8 mouse cellular contexts compared by ENCODE assay signal in genomic region chr11:54144886-54145285, GRCm38 (mm10). TPM values are rescaled to one million over a fixed set of nuclear protein-coding genes. Genes with fewer than 3 reads are reported as not detected.
DNase-seq lines count a peak whose midpoint lies in the region; ATAC-seq and TF ChIP-seq lines count a peak whose summit lies in the region.

No protein-coding gene starts in this region.

- no peaks in the 10 kb centered on the region for H3K27me3 ChIP-seq in neural tube, embryonic 15.5 days (replicated peaks)
- H3K27me3 ChIP-seq in embryonic facial prominence, embryonic 10.5 days (replicated peaks; ENCODE audit: low read depth, poor library complexity, severe bottlenecking), result no peaks in the 10 kb centered on the region
- no peaks in the 10 kb centered on the region for H3K27me3 ChIP-seq in hindbrain, postnatal 0 days (ENCODE audit: insufficient read depth, low read length)
- no peaks in the 10 kb centered on the region for H3K27me3 ChIP-seq in limb, embryonic 11.5 days (ENCODE audit: control insufficient read depth, insufficient read depth, low read length)

- H3K36me3 ChIP-seq in neural tube, embryonic 15.5 days, result no peaks in the 10 kb centered on the region
- no peaks in the 10 kb centered on the region for H3K36me3 ChIP-seq in embryonic facial prominence, embryonic 10.5 days (replicated peaks)
- no peaks in the 10 kb centered on the region for H3K36me3 ChIP-seq in hindbrain, postnatal 0 days (ENCODE audit: insufficient read depth, low read length)
- no peaks in the 10 kb centered on the region for H3K36me3 ChIP-seq in limb, embryonic 11.5 days (ENCODE audit: control insufficient read depth, insufficient read depth, low read length)

- ATAC-seq in neural tube, embryonic 15.5 days (ENCODE audit: low FRiP score), result no peak
- ATAC-seq in hindbrain, postnatal 0 days, result 0 out of 2 replicates have a peak, but pooled peaks have one; percentile 27
- no peak for ATAC-seq in limb, embryonic 11.5 days (ENCODE audit: insufficient number of reproducible peaks, low FRiP score, low TSS enrichment, low read depth)

- DNase-seq in neural tube, embryonic 10.5 days (ENCODE audit: extremely low spot score, low spot score), result peak; percentile 64
- DNase-seq in adrenal gland, adult 2 months, result peak; percentile 68
- DNase-seq in embryonic facial prominence, embryonic 10.5 days (ENCODE audit: low spot score), result peak; percentile 70
- peak; percentile 82 for DNase-seq in hindbrain, postnatal 0 days (ENCODE audit: low spot score)
- peak; percentile 78 for DNase-seq in limb, embryonic 11.5 days (ENCODE audit: low spot score)
- DNase-seq in retina, embryonic 14.5 days (ENCODE audit: low spot score), result peak; percentile 83
- DNase-seq in thymus, postnatal 25 days, result peak; percentile 75

- 32% methylated on average over 3 of the region's 3 CpGs for WGBS in neural tube, embryonic 15.5 days
- WGBS in embryonic facial prominence, embryonic 10.5 days, result 24% methylated on average over 3 of the region's 3 CpGs
- 33% methylated on average over 3 of the region's 3 CpGs for WGBS in hindbrain, postnatal 0 days
- WGBS in limb, embryonic 11.5 days, result 24% methylated on average over 3 of the region's 3 CpGs

- H3K27ac ChIP-seq in neural tube, embryonic 15.5 days (replicated peaks), result no peak overlapping the region
- no peak overlapping the region for H3K27ac ChIP-seq in embryonic facial prominence, embryonic 10.5 days (replicated peaks)
- H3K27ac ChIP-seq in hindbrain, postnatal 0 days, result no peak overlapping the region
- H3K27ac ChIP-seq in limb, embryonic 11.5 days (replicated peaks; ENCODE audit: low read depth, low read length), result no peak overlapping the region

- H3K4me3 ChIP-seq in neural tube, embryonic 15.5 days (replicated peaks), result no peak overlapping the region
- H3K4me3 ChIP-seq in embryonic facial prominence, embryonic 10.5 days, result no peak overlapping the region
- no peak overlapping the region for H3K4me3 ChIP-seq in hindbrain, postnatal 0 days (ENCODE audit: low read length)
- H3K4me3 ChIP-seq in limb, embryonic 11.5 days (ENCODE audit: low read depth, low read length), result no peak overlapping the region

- no peak overlapping the region for H3K4me2 ChIP-seq in neural tube, embryonic 15.5 days
- H3K4me2 ChIP-seq in hindbrain, postnatal 0 days (ENCODE audit: low read depth, low read length), result no peak overlapping the region
- no peak overlapping the region for H3K4me2 ChIP-seq in limb, embryonic 11.5 days (ENCODE audit: low read depth, severe bottlenecking)

- H3K4me1 ChIP-seq in neural tube, embryonic 15.5 days, result no peaks in the 10 kb centered on the region
- H3K4me1 ChIP-seq in embryonic facial prominence, embryonic 10.5 days, result no peaks in the 10 kb centered on the region
- H3K4me1 ChIP-seq in hindbrain, postnatal 0 days (ENCODE audit: insufficient read depth, low read length), result no peaks in the 10 kb centered on the region
- no peaks in the 10 kb centered on the region for H3K4me1 ChIP-seq in limb, embryonic 11.5 days (ENCODE audit: control insufficient read depth, insufficient read depth, low read length)

- no peaks in the 10 kb centered on the region for H3K9me3 ChIP-seq in neural tube, embryonic 15.5 days (replicated peaks)
- H3K9me3 ChIP-seq in embryonic facial prominence, embryonic 10.5 days, result peaks cover 3% of the 10 kb centered on the region; the same call in 1 of the 2 replicates
- no peaks in the 10 kb centered on the region for H3K9me3 ChIP-seq in hindbrain, postnatal 0 days (ENCODE audit: low read length)
- H3K9me3 ChIP-seq in limb, embryonic 11.5 days (ENCODE audit: control insufficient read depth, low read length), result no peaks in the 10 kb centered on the region

- peak; percentile 85 for TF ChIP-seq CTCF in hindbrain, postnatal 0 days (IDR thresholded peaks at IDR 0.05; ENCODE audit: low read depth)

- no peak overlapping the region for H3K9ac ChIP-seq in neural tube, embryonic 15.5 days (replicated peaks)
- no peak overlapping the region for H3K9ac ChIP-seq in hindbrain, postnatal 0 days (replicated peaks; ENCODE audit: low read length)
- H3K9ac ChIP-seq in limb, embryonic 11.5 days (ENCODE audit: low read length), result no peak overlapping the region

RNA-seq across cellular contexts. Expression of gene P4ha2, which starts 45.0 kb away (rescaled TPM):
- polyA plus RNA-seq in neural tube, embryonic 15.5 days (2015; fragmentation: Nextera tagmentation; extraction: Ambion mirVana), result 16.7 and 18.5 TPM in 2 replicates
- total RNA-seq in adrenal gland, adult 2 months (2021), result 10 to 100 TPM; 36.5 to 39.6 TPM
- polyA plus RNA-seq in adrenal gland, adult 2 months (2012; rRNA removed), result 10.9 and 12.1 TPM in 2 replicates
- polyA plus RNA-seq in embryonic facial prominence, embryonic 10.5 days (2016; fragmentation: Nextera tagmentation; extraction: Ambion mirVana), result 36.5 and 36.8 TPM in 2 replicates
- total RNA-seq in hindbrain, postnatal 0 days (2014; rRNA removed), result 6.5 and 9.7 TPM in 2 replicates
- 8.4 and 9.0 TPM in 2 replicates for polyA plus RNA-seq in hindbrain, postnatal 0 days (2015; fragmentation: Nextera tagmentation; extraction: Ambion mirVana)
- 39.3 and 44.3 TPM in 2 replicates for polyA plus RNA-seq in limb, embryonic 11.5 days (2014; fragmentation: Nextera tagmentation; extraction: Ambion mirVana)
